Mouse (Mus musculus): ENCODE results near the gene 2010109A12Rik. TPM values are rescaled to one million over a fixed set of nuclear protein-coding genes. Genes with fewer than 3 reads are reported as not detected.

2010109A12Rik gene
- polyA plus RNA-seq, 1 experiment from 2014 or later, result 1.6 TPM

DNA sequence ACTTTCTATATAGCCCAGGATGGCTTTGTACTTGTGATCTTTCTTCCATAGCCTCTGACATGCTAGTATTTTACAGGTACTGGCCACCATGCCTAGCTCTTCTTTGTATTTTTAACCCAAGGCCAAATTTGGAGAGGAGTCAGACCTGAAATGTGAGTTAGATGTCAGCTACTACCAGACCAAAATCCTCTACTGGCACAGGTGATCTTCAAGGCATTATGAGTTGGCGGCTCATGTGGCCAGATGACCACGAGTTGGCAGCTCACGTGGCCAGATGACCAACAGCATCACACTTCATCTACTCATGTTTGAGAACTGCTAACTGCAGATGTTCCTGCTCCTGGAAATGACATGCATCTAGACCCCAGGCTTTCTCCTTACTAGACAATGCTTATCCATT is 12.1 kb downstream of the 2010109A12Rik start:
- no peak overlapping the region for H3K4me2 ChIP-seq
- no peaks in the 10 kb centered on the region for H3K27me3 ChIP-seq (ENCODE audit: control insufficient read depth, insufficient read depth, low read length)
- no peak overlapping the region for H3K9ac ChIP-seq (ENCODE audit: low read length)
- H3K27ac ChIP-seq (ENCODE audit: low read depth, low read length), result no peak overlapping the region
- H3K4me3 ChIP-seq (ENCODE audit: low read depth, low read length), result no peak overlapping the region
- no peaks in the 10 kb centered on the region for H3K9me3 ChIP-seq (ENCODE audit: control insufficient read depth, low read length)
- no peaks in the 10 kb centered on the region for H3K36me3 ChIP-seq (ENCODE audit: control insufficient read depth, insufficient read depth, low read length)
- WGBS, result 90% methylated on average over 3 of the region's 3 CpGs
- H3K4me1 ChIP-seq (ENCODE audit: control insufficient read depth, insufficient read depth, low read length), result no peaks in the 10 kb centered on the region
- ATAC-seq (ENCODE audit: low FRiP score) (no peak), DNase-seq (ENCODE audit: low spot score, missing footprints) (no peak)

DNA sequence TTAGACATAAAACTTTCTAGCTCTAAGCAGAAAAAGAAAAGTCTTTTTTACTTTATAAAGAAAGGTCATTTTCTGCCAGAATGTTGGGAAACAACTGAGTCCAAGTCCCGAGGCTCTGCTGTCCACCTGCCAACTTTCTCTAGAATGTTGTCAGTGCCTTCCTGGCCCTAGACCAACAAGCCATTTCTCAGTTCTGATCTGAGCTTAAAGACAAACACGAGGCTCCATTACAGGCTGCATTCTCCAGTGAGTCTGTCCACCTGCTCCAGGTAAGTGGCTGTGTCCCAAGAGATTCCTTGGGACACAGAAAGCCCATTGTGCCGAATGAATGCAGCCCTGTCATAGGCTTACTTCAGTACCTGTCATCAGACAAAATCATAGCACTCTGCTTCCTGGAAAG is 15.3 kb downstream of the 2010109A12Rik start:
- H3K9ac ChIP-seq (ENCODE audit: low read length), result no peak overlapping the region
- no peaks in the 10 kb centered on the region for H3K9me3 ChIP-seq (ENCODE audit: control insufficient read depth, low read length)
- no peak overlapping the region for H3K4me2 ChIP-seq
- H3K36me3 ChIP-seq (ENCODE audit: control insufficient read depth, insufficient read depth, low read length), result no peaks in the 10 kb centered on the region
- no peaks in the 10 kb centered on the region for H3K27me3 ChIP-seq (ENCODE audit: control insufficient read depth, insufficient read depth, low read length)
- ATAC-seq (ENCODE audit: low FRiP score), result no peak
- H3K27ac ChIP-seq (ENCODE audit: low read depth, low read length), result no peak overlapping the region
- H3K4me3 ChIP-seq (ENCODE audit: low read depth, low read length), result no peak overlapping the region
- DNase-seq (ENCODE audit: low spot score, missing footprints), result peak; percentile 19
- H3K4me1 ChIP-seq (ENCODE audit: control insufficient read depth, insufficient read depth, low read length), result no peaks in the 10 kb centered on the region
- 76% methylated on average over 3 of the region's 3 CpGs for WGBS

DNA sequence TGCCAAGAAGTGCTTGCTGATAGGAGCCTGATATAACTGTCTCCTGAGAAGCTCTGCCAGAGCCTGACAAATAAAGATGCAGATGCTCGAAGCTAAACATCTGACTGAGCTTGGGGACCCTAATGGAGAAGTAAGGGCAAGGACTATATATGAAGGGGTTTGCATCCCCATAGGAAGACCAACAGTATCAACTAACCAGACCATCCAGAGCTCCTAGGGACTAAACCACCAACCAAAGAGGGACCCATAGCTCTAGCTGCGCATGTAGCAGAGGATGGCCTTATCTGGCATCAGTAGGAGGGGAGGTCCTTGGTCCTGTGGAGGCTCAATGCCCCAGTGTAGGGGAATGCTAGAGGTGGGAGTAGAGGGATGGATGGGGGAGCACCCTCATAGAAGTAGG is 18.2 kb downstream of the 2010109A12Rik start:
- WGBS, result 93% methylated on average over 2 of the region's 2 CpGs
- no peaks in the 10 kb centered on the region for H3K36me3 ChIP-seq (ENCODE audit: control insufficient read depth, insufficient read depth, low read length)

DNA sequence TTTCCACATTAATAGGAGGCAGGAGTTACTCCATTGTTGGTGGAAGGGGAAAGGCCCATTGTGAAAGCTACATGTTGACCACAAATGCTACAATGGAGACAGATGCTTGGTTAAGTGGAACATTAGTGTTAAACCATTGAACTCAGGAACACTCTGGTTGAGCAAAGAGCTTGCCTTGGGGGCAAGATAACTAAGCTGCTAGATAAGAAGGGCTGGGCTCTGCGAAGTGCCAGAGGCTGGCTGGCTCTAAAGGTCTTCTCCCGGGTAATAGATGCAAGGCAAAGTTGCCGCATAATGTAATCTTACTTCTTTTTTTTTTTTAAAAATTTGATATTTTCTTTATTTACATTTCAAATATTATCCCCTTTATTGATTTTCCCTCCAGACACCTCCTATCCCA is 20.8 kb downstream of the 2010109A12Rik start:
- 91% methylated on average over 3 of the region's 3 CpGs for WGBS
- DNase-seq (ENCODE audit: low spot score, missing footprints), result no peak

More for the DNA sequence above, 18.2 kb downstream of the 2010109A12Rik start:
- H3K27me3 ChIP-seq (ENCODE audit: control insufficient read depth, insufficient read depth, low read length), result no peaks in the 10 kb centered on the region
- H3K9me3 ChIP-seq (ENCODE audit: control insufficient read depth, low read length), result no peaks in the 10 kb centered on the region
- no peak overlapping the region for H3K9ac ChIP-seq (ENCODE audit: low read length)
- H3K4me1 ChIP-seq (ENCODE audit: control insufficient read depth, insufficient read depth, low read length), result no peaks in the 10 kb centered on the region
- H3K4me3 ChIP-seq (ENCODE audit: low read depth, low read length), result no peak overlapping the region
- DNase-seq (ENCODE audit: low spot score, missing footprints) (peak; percentile 69), ATAC-seq (ENCODE audit: low FRiP score) (no peak)
- no peak overlapping the region for H3K27ac ChIP-seq (ENCODE audit: low read depth, low read length)
- H3K4me2 ChIP-seq, result no peak overlapping the region

DNA sequence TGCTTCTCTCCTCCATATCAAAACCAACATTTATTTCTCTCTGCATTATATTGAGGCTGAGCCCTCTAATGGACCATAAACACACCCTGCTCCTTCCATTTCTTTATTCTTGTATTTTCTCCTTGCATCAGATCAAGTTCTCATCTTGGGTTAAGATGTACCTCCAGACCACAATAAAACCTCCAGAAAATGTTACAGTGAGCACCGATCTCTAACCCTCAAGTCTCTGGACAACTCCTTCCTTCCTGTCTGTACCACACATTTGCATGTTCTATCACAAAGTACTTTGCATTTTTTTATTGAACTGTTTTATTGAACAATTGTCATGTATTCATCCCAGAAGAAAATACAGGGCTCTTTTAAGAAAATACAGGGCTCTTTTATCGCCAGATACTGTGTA is 23.2 kb downstream of the 2010109A12Rik start:
- DNase-seq (ENCODE audit: low spot score, missing footprints), result no peak
- Histone ChIP-seq H3K27me3 (ENCODE audit: control insufficient read depth, insufficient read depth, low read length) (no peaks in the 10 kb centered on the region), H3K9ac (ENCODE audit: low read length) (no peak overlapping the region), H3K4me3 (ENCODE audit: low read depth, low read length) (no peak overlapping the region), H3K36me3 (ENCODE audit: control insufficient read depth, insufficient read depth, low read length) (no peaks in the 10 kb centered on the region), H3K4me2 (no peak overlapping the region), H3K4me1 (ENCODE audit: control insufficient read depth, insufficient read depth, low read length) (no peaks in the 10 kb centered on the region), H3K27ac (ENCODE audit: low read depth, low read length) (no peak overlapping the region), H3K9me3 (ENCODE audit: control insufficient read depth, low read length) (no peaks in the 10 kb centered on the region)
- no peak for ATAC-seq (ENCODE audit: low FRiP score)
- 87% methylated on average over 2 of the region's 2 CpGs for WGBS

More for the DNA sequence above, 20.8 kb downstream of the 2010109A12Rik start:
- Histone ChIP-seq H3K27me3 (ENCODE audit: control insufficient read depth, insufficient read depth, low read length) (no peaks in the 10 kb centered on the region), H3K27ac (ENCODE audit: low read depth, low read length) (no peak overlapping the region), H3K9ac (ENCODE audit: low read length) (no peak overlapping the region), H3K4me3 (ENCODE audit: low read depth, low read length) (no peak overlapping the region), H3K9me3 (ENCODE audit: control insufficient read depth, low read length) (no peaks in the 10 kb centered on the region), H3K4me2 (no peak overlapping the region), H3K4me1 (ENCODE audit: control insufficient read depth, insufficient read depth, low read length) (no peaks in the 10 kb centered on the region), H3K36me3 (ENCODE audit: control insufficient read depth, insufficient read depth, low read length) (no peaks in the 10 kb centered on the region)
- no peak for ATAC-seq (ENCODE audit: low FRiP score)

DNA sequence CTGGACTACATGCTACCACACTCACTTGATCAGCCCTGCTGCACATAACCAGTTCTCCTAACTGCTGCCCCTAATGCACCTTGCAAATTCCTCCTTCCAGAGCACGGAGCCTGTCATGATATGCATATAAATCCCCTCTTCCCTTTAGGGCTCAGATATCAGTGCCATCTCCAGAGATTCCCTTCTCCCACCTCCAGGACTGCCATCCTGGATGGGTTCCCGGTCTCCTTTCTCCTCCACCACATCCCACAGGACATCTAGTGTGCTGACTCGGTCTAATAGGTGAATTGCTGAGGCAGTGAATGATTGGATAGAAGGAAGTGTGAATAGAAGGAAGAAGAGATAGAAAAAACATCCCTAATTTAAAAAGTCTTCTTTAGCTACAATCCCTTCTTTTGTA is 25.4 kb downstream of the 2010109A12Rik start:
- no peaks in the 10 kb centered on the region for H3K27me3 ChIP-seq (ENCODE audit: control insufficient read depth, insufficient read depth, low read length)
- H3K27ac ChIP-seq (ENCODE audit: low read depth, low read length), result no peak overlapping the region
- no peak overlapping the region for H3K4me3 ChIP-seq (ENCODE audit: low read depth, low read length)
- WGBS, result 75% methylated on average over 3 of the region's 3 CpGs
- no peak overlapping the region for H3K4me2 ChIP-seq
- DNase-seq (ENCODE audit: low spot score, missing footprints) (no peak), ATAC-seq (ENCODE audit: low FRiP score) (no peak)
- H3K36me3 ChIP-seq (ENCODE audit: control insufficient read depth, insufficient read depth, low read length), result no peaks in the 10 kb centered on the region
- H3K9ac ChIP-seq (ENCODE audit: low read length), result no peak overlapping the region
- H3K4me1 ChIP-seq (ENCODE audit: control insufficient read depth, insufficient read depth, low read length), result no peaks in the 10 kb centered on the region
- no peaks in the 10 kb centered on the region for H3K9me3 ChIP-seq (ENCODE audit: control insufficient read depth, low read length)

DNA sequence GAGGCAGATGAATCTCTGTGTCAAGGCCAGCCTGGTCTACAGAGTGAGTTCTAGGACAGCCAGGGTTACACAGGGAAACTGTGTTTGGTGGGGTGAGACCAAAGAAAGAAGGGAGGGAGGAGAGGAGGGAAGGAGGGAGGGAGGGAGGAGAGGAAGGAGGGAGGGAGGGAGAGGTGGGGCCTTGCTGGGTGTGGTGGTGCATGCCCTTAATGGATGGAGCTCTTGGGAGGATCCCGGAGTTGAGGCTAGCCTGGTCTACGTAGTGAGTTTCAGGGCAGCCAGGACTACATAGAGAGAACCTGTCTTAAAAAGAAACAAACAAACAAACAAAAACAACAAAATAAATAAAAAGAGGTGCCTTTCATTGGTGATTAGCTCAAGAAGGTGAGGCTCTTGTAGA is 26.5 kb downstream of the 2010109A12Rik start:
- DNase-seq (ENCODE audit: low spot score, missing footprints), result no peak
- 93% methylated on average over 2 of the region's 2 CpGs for WGBS
- Histone ChIP-seq H3K9me3 (ENCODE audit: control insufficient read depth, low read length) (no peaks in the 10 kb centered on the region), H3K27me3 (ENCODE audit: control insufficient read depth, insufficient read depth, low read length) (no peaks in the 10 kb centered on the region), H3K4me2 (no peak overlapping the region), H3K36me3 (ENCODE audit: control insufficient read depth, insufficient read depth, low read length) (no peaks in the 10 kb centered on the region), H3K27ac (ENCODE audit: low read depth, low read length) (no peak overlapping the region), H3K4me3 (ENCODE audit: low read depth, low read length) (no peak overlapping the region), H3K9ac (ENCODE audit: low read length) (no peak overlapping the region), H3K4me1 (ENCODE audit: control insufficient read depth, insufficient read depth, low read length) (no peaks in the 10 kb centered on the region)
- no peak for ATAC-seq (ENCODE audit: low FRiP score)

DNA sequence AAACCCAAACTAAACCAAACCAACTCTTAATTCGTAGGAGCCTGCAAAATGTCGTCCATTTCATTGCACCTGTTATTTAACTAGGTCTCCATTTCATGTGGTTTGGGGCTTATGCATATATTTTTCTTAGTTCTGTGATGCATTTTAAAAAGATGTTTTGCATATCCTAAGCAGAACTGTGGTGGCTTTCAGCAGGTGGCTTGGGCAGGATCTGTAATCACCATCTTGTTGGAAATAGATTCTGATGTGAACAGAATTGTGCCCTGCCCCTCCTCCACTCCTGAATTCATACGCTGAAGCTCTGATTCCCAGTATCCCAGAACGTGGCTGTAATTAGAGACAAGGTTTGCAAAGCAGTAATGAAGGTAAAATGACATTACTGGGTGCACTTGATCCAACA is 27.8 kb downstream of the 2010109A12Rik start:
- Histone ChIP-seq H3K4me1 (ENCODE audit: control insufficient read depth, insufficient read depth, low read length) (no peaks in the 10 kb centered on the region), H3K9ac (ENCODE audit: low read length) (no peak overlapping the region), H3K9me3 (ENCODE audit: control insufficient read depth, low read length) (no peaks in the 10 kb centered on the region), H3K27me3 (ENCODE audit: control insufficient read depth, insufficient read depth, low read length) (no peaks in the 10 kb centered on the region), H3K27ac (ENCODE audit: low read depth, low read length) (no peak overlapping the region), H3K4me2 (no peak overlapping the region), H3K4me3 (ENCODE audit: low read depth, low read length) (no peak overlapping the region), H3K36me3 (ENCODE audit: control insufficient read depth, insufficient read depth, low read length) (no peaks in the 10 kb centered on the region)
- no peak for DNase-seq (ENCODE audit: low spot score, missing footprints)
- no peak for ATAC-seq (ENCODE audit: low FRiP score)
- WGBS, result 66% methylated on average over 4 of the region's 4 CpGs

DNA sequence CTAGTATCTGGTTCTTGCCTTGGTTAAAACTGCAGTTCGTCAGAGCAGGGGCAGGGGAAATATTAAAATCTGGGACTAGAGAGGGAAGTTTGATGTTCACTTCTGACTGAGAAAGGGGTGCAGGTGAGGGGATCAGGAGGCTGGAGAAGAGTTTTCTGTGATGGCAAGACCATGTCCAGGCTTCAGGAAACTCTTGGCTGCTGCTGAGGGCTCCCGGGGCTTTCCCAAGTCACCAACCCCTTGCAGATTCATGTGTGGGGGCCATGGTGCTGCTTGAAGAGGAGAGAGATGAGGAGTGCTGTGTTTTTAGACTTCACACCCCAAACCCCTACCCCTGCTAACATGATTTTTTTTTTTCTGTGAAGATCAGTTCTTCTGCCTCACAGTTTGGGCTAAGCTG is 28.3 kb downstream of the 2010109A12Rik start:
- Histone ChIP-seq H3K4me2 (no peak overlapping the region), H3K4me1 (ENCODE audit: control insufficient read depth, insufficient read depth, low read length) (no peaks in the 10 kb centered on the region), H3K27me3 (ENCODE audit: control insufficient read depth, insufficient read depth, low read length) (no peaks in the 10 kb centered on the region), H3K9me3 (ENCODE audit: control insufficient read depth, low read length) (no peaks in the 10 kb centered on the region), H3K27ac (ENCODE audit: low read depth, low read length) (no peak overlapping the region), H3K9ac (ENCODE audit: low read length) (no peak overlapping the region), H3K4me3 (ENCODE audit: low read depth, low read length) (no peak overlapping the region), H3K36me3 (ENCODE audit: control insufficient read depth, insufficient read depth, low read length) (no peaks in the 10 kb centered on the region)
- 83% methylated on average over 2 of the region's 2 CpGs for WGBS
- no peak for ATAC-seq (ENCODE audit: low FRiP score)
- DNase-seq (ENCODE audit: low spot score, missing footprints), result no peak

DNA sequence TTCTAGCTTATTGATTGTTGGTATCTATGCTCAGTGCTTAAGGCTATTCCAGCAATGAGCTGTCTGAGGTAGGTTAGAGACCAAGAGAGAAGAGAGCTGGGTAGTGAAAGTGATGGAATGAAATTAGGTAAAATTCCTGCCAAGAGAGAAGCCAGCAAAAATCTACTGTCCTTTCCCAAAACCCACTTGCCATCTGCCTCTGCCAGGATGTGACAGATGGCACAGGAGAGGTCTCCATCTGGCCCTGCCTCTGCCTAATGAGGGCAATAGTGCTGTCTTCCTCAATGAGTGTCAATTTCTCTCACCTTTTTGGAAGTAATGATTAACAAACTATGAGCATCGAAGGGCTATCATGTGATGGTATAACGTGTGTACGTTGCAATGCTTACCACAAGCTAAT is 29.6 kb downstream of the 2010109A12Rik start:
- no peak overlapping the region for H3K27ac ChIP-seq (ENCODE audit: low read depth, low read length)
- no peak overlapping the region for H3K4me2 ChIP-seq
- no peak overlapping the region for H3K4me3 ChIP-seq (ENCODE audit: low read depth, low read length)
- ATAC-seq (ENCODE audit: low FRiP score) (no peak), DNase-seq (ENCODE audit: low spot score, missing footprints) (no peak)
- no peak overlapping the region for H3K9ac ChIP-seq (ENCODE audit: low read length)
- no peaks in the 10 kb centered on the region for H3K36me3 ChIP-seq (ENCODE audit: control insufficient read depth, insufficient read depth, low read length)
- no peaks in the 10 kb centered on the region for H3K9me3 ChIP-seq (ENCODE audit: control insufficient read depth, low read length)
- H3K4me1 ChIP-seq (ENCODE audit: control insufficient read depth, insufficient read depth, low read length), result no peaks in the 10 kb centered on the region
- 90% methylated on average over 3 of the region's 3 CpGs for WGBS
- no peaks in the 10 kb centered on the region for H3K27me3 ChIP-seq (ENCODE audit: control insufficient read depth, insufficient read depth, low read length)

Data from midbrain, embryonic 11.5 days (tissue).